Mouse (Mus musculus) lung, postnatal 0 days (tissue): ENCODE results near the gene Olfr24.

Experiments
- CTCF ChIP-seq: IDR thresholded peaks from 2 replicates; pipeline ENCODE4 v1.5.1; 2016; ENCODE audit warnings: antibody characterized with exemption, mild to moderate bottlenecking
- EP300 ChIP-seq: IDR thresholded peaks from 2 replicates; pipeline ENCODE4 v1.6.1; 2016; ENCODE audit warnings: antibody characterized with exemption, mild to moderate bottlenecking, control low read depth

DNA sequence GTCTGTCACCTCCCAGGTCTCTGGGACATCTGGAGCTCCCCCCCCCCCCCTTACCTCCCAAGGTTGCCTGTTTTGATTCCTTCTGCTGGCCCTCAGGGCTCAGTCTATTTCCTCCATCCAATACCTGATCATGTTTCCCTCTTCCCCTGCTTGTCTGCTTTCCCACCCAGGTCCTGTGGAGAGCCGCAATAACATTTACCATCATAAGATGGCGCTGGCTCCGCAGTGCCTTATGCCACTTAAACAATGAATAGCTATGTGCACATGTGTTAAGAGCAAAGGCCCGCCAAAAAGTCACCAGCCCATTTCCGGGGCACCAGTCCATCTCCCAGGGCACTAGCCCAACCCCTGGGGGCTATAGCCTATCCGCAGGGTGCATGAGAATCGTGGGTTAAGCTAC, 21.5 kb upstream of the Olfr24 start:
- no peak for TF ChIP-seq CTCF
- TF ChIP-seq EP300 = no peak
